Mouse (Mus musculus) kidney, postnatal 0 days (tissue): ENCODE data around the gene Upf3b. TPM values are rescaled to one million over a fixed set of nuclear protein-coding genes. Genes with fewer than 3 reads are reported as not detected.

ENCODE experiments used
- ATAC-seq: fragments of 200-750 bp; cut with Nextera tagmentation; replicated peaks from 2 replicates; pipeline ENCODE4 v1.8.0; 2017; ENCODE audit warnings: low read depth, moderate number of reproducible peaks, moderate TSS enrichment, moderate library complexity; ENCODE audit not compliant: low FRiP score
- DNase-seq: peaks from one replicate; pipeline ENCODE4 v3.0.0-alpha.2; 2016; ENCODE audit warnings: low spot score
- H3K27ac ChIP-seq: fragments of 300-500 bp; sonication (generic); 2 replicates; pipeline ENCODE4 v1.5.1; 2014; ENCODE audit warnings: mild to moderate bottlenecking
- H3K27me3 ChIP-seq: fragments of 300-500 bp; sonication (generic); 2 replicates; pipeline ENCODE4 v1.6.1; 2014; ENCODE audit warnings: low read length, mixed read lengths; ENCODE audit not compliant: insufficient read depth
- H3K36me3 ChIP-seq: fragments of 300-500 bp; sonication (generic); 2 replicates; pipeline ENCODE4 v1.6.1; 2014; ENCODE audit warnings: low read length, mixed read lengths; ENCODE audit not compliant: insufficient read depth
- H3K4me1 ChIP-seq: fragments of 300-500 bp; sonication (generic); replicated peaks from 2 replicates; pipeline ENCODE4 v1.6.1; 2014; ENCODE audit warnings: antibody characterized with exemption, low read length, mixed read lengths; ENCODE audit not compliant: insufficient read depth
- H3K4me2 ChIP-seq: fragments of 300-500 bp; sonication (generic); 2 replicates; pipeline ENCODE4 v1.6.1; 2014; ENCODE audit warnings: mild to moderate bottlenecking, low read length, moderate library complexity, mixed read lengths
- H3K4me3 ChIP-seq: fragments of 300-500 bp; sonication (generic); replicated peaks from 2 replicates; pipeline ENCODE4 v1.5.1; 2014; ENCODE audit warnings: low read depth, low read length
- H3K9ac ChIP-seq: fragments of 300-500 bp; sonication (generic); 2 replicates; pipeline ENCODE4 v1.6.1; 2014; ENCODE audit warnings: low read depth, low read length
- H3K9me3 ChIP-seq: fragments of 300-500 bp; sonication (generic); replicated peaks from 2 replicates; pipeline ENCODE4 v1.6.1; 2016; ENCODE audit warnings: low read length, inconsistent platforms, mixed read lengths
- CTCF ChIP-seq: IDR thresholded peaks from 2 replicates; pipeline ENCODE4 v1.5.1; 2016; ENCODE audit warnings: antibody characterized with exemption, low read depth, mild to moderate bottlenecking, moderate library complexity
- WGBS: fragments of 180-500 bp; shearing (Covaris S2); extraction: QIAGEN DNeasy Blood & Tissue Kit; methylation state at CpG from one replicate; pipeline ENCODE4 v1.1.7; 2014; 5-methylcytosine and 5-hydroxymethylcytosine counted together
- polyA plus RNA-seq: library from polyadenylated mRNA; unstranded; fragments of >200 nt; fragmentation: Nextera tagmentation; extraction: Ambion mirVana; gene quantifications from 2 replicates; pipeline ENCODE4 v1.2.1, GENCODE M21; 2015

Gene Upf3b
- polyA plus RNA-seq, 1 experiment from 2014 or later = 17.2 TPM

GRCm38 (mm10) chrX:37098681-37099080 lies 11.4 kb downstream of the Upf3b start:
- no peaks in the 10 kb centered on the region for H3K27me3 ChIP-seq
- TF ChIP-seq CTCF = no peak
- H3K4me2 ChIP-seq = no peak overlapping the region
- H3K36me3 ChIP-seq = 0 out of 2 replicates have a peak, but pooled peaks cover 3% of the 10 kb centered on the region
- no peaks in the 10 kb centered on the region for H3K4me1 ChIP-seq
- H3K4me3 ChIP-seq = no peak overlapping the region
- no peak overlapping the region for H3K9ac ChIP-seq
- ATAC-seq (no peak), DNase-seq (no peak)
- H3K9me3 ChIP-seq = no peaks in the 10 kb centered on the region
- WGBS = 88% methylated on average over 3 of the region's 3 CpGs
- H3K27ac ChIP-seq = no peak overlapping the region

DNA sequence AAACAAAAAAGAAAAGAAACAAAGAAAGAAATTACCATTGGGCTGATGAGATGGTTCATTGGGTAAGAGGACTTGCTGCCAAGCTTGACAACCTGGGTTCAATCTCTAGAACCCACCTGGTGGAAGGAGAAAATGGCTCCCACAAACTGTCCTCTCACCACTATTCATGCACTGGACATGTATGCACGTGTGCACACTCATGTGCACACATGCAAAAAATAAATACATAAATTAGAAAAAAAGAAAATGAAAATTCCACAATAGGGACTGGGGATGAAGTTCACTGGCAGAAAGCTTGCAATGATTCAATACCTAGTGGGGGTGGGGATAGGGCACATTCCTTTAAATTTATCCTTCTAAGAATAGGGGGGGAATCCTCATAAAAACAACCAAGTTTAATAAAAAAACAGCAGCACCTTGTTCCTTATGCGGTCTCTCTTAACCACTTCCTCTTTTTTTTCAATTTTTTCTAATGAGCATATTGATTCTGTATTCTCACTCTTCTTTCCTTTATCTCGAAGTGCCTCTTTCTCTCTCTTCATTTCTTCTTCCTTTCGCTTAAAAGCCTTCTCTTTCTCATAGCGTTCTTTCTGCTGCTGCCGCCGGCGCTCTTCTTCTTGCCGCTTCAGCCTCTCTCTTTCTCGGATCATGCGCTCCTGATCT lies 14.9 kb downstream of the Upf3b start:
- DNase-seq = no peak
- H3K4me1 ChIP-seq = no peaks in the 10 kb centered on the region
- no peak overlapping the region for H3K4me3 ChIP-seq
- no peaks in the 10 kb centered on the region for H3K27me3 ChIP-seq
- 0 out of 2 replicates have a peak, but pooled peaks cover 3% of the 10 kb centered on the region for H3K36me3 ChIP-seq
- 91% methylated on average over 11 of the region's 11 CpGs for WGBS
- no peak for ATAC-seq
- no peak for TF ChIP-seq CTCF
- no peak overlapping the region for H3K9ac ChIP-seq
- no peak overlapping the region for H3K27ac ChIP-seq
- H3K9me3 ChIP-seq = no peaks in the 10 kb centered on the region
- H3K4me2 ChIP-seq = no peak overlapping the region

- DNase-seq (no peak), ATAC-seq (no peak)
- Histone ChIP-seq H3K4me3 (no peak overlapping the region), H3K27me3 (no peaks in the 10 kb centered on the region), H3K9me3 (no peaks in the 10 kb centered on the region), H3K4me2 (no peak overlapping the region), H3K9ac (no peak overlapping the region), H3K4me1 (no peaks in the 10 kb centered on the region), H3K27ac (no peak overlapping the region), H3K36me3 (0 out of 2 replicates have a peak, but pooled peaks cover 3% of the 10 kb centered on the region)
- no peak for TF ChIP-seq CTCF
- WGBS = 77% methylated on average over 3 of the region's 3 CpGs
Observed at GRCm38 (mm10) chrX:37091457-37091856, 18.7 kb downstream of the Upf3b start.

DNA sequence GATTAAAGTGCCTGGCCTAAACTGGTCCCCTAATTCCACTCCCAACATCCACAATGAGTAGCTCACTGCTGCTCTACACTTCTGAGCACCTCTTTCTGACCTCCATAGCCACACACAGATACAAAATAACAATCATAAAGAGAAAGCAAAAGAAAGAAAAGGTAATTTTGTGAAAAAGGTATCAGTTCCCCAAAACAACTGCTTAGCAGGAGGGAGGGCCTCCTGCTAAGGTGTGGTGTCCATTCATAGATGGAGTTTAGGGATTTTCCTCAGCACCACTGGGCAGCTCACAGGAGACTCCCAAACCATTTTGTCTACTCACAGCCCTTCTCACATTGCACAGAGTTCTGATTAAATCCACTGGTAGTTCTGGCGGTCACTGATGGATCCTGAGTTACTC lies 21.3 kb downstream of the Upf3b start:
- no peak for TF ChIP-seq CTCF
- Histone ChIP-seq H3K4me1 (no peaks in the 10 kb centered on the region), H3K27ac (no peak overlapping the region), H3K9ac (no peak overlapping the region), H3K4me2 (no peak overlapping the region), H3K36me3 (no peaks in the 10 kb centered on the region), H3K27me3 (no peaks in the 10 kb centered on the region), H3K4me3 (no peak overlapping the region), H3K9me3 (no peaks in the 10 kb centered on the region)
- ATAC-seq (no peak), DNase-seq (no peak)
- WGBS = 87% methylated on average over 1 of the region's 1 CpGs

- ATAC-seq = 0 out of 2 replicates have a peak, but pooled peaks have one; percentile 26
- no peak for TF ChIP-seq CTCF
- no peaks in the 10 kb centered on the region for H3K4me1 ChIP-seq
- peak overlapping the region; percentile 48 for H3K4me2 ChIP-seq
- WGBS = 29% methylated on average over 9 of the region's 9 CpGs
- no peaks in the 10 kb centered on the region for H3K36me3 ChIP-seq
- H3K4me3 ChIP-seq = peak overlapping the region; percentile 53
- DNase-seq = no peak
- no peaks in the 10 kb centered on the region for H3K27me3 ChIP-seq
- no peaks in the 10 kb centered on the region for H3K9me3 ChIP-seq
- peak overlapping the region; percentile 90 for H3K27ac ChIP-seq
- 0 out of 2 replicates have a peak overlapping the region, but pooled peaks have one; percentile 23 for H3K9ac ChIP-seq
Observed at GRCm38 (mm10) chrX:37085665-37086064, 24.5 kb downstream of the Upf3b start.

DNA sequence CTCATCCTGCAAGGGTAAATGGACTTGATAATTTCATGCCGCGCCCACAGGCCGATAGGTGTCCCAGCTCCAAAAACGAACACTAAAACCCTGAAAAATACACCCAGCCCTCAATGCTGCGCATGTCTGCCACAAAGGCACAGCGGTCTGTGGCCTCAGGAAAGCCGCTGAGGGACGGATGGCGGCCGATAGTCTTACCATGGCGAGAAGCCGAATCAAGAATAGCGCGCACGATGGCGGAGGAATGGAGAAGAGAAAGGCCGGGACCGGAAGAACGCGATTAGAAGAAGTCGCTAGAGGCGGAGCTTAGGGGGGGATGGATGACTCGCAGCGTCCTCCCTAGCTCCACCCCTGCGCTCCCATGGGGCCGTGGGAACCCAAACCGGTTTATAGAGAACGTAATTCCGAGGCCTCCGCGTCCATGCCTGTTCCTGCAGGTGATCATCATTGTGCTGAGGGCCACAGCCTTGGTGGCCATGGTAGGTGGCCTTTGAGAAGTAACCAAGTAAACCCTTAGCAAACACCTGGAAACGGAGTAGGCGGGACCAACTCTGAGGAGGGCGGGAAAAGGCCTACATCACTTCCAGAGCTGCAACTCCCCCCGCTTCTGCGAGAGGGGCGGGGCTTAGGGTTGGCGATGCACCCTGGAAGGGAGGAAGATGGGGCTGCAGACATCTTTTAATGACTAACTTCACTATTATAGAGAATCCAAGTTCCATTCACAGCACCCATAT lies 25.0 kb downstream of the Upf3b start, which contains the start of gene Rpl39:
Gene Rpl39, minus strand, starts transcription at position 476 of the 734 bp plus-strand sequence.
- no peaks in the 10 kb centered on the region for H3K9me3 ChIP-seq
- peak within 1 kb of the TSS; percentile 77 for H3K9ac ChIP-seq
- 22% methylated on average over 38 of the region's 38 CpGs for WGBS
- H3K4me3 ChIP-seq = peak within 1 kb of the TSS; percentile 53
- no peak; the same call in 1 of the 2 replicates for TF ChIP-seq CTCF
- peak within 1 kb of the TSS; percentile 90 for H3K27ac ChIP-seq
- peak; percentile 93 for DNase-seq
- H3K27me3 ChIP-seq = no peaks in the 10 kb centered on the region
- H3K4me2 ChIP-seq = peak within 1 kb of the TSS; percentile 62
- H3K4me1 ChIP-seq = no peaks in the 10 kb centered on the region
- ATAC-seq = peak; percentile 94
- no peaks in the 10 kb centered on the region for H3K36me3 ChIP-seq
